Mouse (Mus musculus) heart, adult 11 months (tissue): ENCODE measurements at regions not wholly inside any gene's neighbourhood (a gene's known extent, or its start where the extent isn't known, plus 50 kb on each side); places are given as distances from the start of the nearest gene placed in this dataset.

Source experiments
- DNase-seq: peaks from one replicate; pipeline ENCODE4 v3.0.0; 2022

DNA sequence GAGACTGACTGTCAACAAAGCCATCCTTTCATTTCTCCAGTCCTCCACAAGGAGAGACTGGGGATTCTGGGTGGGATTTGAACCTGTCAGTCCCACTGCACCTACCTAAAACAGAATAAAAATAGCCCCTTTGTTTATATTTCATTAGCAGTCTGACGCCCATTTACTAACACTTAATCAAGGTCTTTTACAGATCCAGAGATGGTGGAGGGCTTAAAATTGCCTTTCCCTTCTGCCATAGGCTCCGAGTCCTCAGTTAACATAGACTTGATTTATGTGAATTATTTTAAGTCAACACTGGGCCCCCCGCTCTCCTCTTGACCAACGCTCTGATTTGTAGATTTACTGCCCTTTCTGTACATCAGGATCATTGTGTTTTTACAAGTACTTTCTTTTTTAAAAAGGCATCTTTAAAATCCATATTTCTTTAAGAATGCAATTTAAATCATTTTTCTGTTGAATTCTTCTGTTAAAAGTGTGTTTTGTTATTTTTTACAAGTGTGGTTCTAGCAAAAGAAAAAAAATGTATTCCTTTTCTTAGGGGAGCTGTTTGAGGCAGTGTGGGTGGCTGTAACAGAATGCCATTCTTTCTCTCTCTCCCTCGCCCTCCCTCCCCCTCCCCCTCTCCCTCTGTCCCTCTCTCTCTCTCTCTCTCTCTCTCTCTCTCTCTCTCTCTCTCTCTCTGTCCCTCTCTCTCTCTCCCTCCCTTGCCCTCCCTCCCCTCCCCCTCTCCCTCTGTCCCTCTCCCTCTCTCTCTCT, 946.8 kb downstream of the Galc start:
- no peak for DNase-seq

DNA sequence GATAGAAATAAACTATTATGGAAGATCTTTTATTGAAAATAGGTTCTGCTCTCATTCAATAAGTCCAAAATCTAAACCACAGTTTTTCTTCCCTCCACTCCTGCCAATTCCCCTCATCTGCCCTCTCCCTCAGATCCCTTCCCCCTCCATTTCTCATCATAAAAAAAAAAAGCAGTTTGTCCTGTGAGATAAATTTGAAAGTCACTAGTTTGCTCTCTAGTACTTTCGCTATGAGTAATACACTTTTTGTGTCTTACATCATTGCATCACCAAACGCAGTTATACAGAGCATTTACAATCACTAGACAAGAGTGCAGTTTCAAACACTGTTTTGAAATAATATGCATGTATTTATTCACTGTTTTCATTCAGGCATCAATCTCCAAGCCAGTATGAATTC, 980.5 kb downstream of the Galc start:
- DNase-seq: no peak

DNA sequence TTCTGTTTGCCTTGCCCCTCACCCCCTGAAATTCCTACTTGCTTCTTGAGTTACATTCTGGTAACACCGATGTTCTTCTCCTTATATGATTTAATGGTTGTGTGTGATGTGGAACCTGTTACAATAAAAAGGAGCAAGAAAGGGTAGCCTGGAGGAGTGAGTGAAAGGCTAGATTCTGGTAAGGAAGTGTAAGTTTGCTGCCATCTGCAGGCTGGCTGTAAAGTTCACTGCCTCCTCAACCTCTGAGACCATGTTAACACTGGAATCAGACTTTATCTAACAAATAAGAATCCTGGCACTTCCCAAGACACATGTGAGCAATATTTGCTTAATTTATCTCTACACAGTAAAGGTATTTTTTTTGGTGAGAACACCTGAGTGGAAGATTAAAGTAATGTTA, 980.9 kb downstream of the Galc start:
- no peak for DNase-seq
